Mouse (Mus musculus) right cerebral cortex, postnatal 25 days (tissue): ENCODE measurements around the gene Pla2g16.

ENCODE experiments used
- DNase-seq: peaks from one replicate; pipeline ENCODE4 v3.0.0; 2022

The Pla2g16 gene

GRCm38 (mm10) chr19:7566826-7567225 is 9.6 kb downstream of the Pla2g16 start:
- DNase-seq: peak; percentile 23

- DNase-seq: no peak
Measured at GRCm38 (mm10) chr19:7568364-7568763, 11.1 kb downstream of the Pla2g16 start.

GRCm38 (mm10) chr19:7569650-7570049 is 12.4 kb downstream of the Pla2g16 start:
- no peak for DNase-seq

GRCm38 (mm10) chr19:7576180-7576579 is 18.9 kb downstream of the Pla2g16 start:
- no peak for DNase-seq

GRCm38 (mm10) chr19:7577710-7578109 is 20.5 kb downstream of the Pla2g16 start:
- no peak for DNase-seq

- DNase-seq: no peak
Measured at GRCm38 (mm10) chr19:7581042-7581441, 23.8 kb downstream of the Pla2g16 start.

GRCm38 (mm10) chr19:7583101-7583500 is 25.8 kb downstream of the Pla2g16 start:
- no peak for DNase-seq

GRCm38 (mm10) chr19:7583599-7583998 is 26.3 kb downstream of the Pla2g16 start:
- no peak for DNase-seq

- no peak for DNase-seq
Measured at GRCm38 (mm10) chr19:7585279-7585678, 28.0 kb downstream of the Pla2g16 start.

- no peak for DNase-seq
Measured at GRCm38 (mm10) chr19:7585764-7586163, 28.5 kb downstream of the Pla2g16 start.

GRCm38 (mm10) chr19:7590795-7591194 is 33.5 kb downstream of the Pla2g16 start:
- DNase-seq: no peak

GRCm38 (mm10) chr19:7592018-7592417 is 34.8 kb downstream of the Pla2g16 start:
- no peak for DNase-seq

- DNase-seq: no peak
Measured at GRCm38 (mm10) chr19:7595534-7595933, 38.3 kb downstream of the Pla2g16 start.

GRCm38 (mm10) chr19:7598481-7598880 is 41.2 kb downstream of the Pla2g16 start:
- DNase-seq: no peak

- DNase-seq: no peak
Measured at GRCm38 (mm10) chr19:7601551-7601950, 44.3 kb downstream of the Pla2g16 start.

- no peak for DNase-seq
Measured at GRCm38 (mm10) chr19:7604107-7604506, 46.8 kb downstream of the Pla2g16 start.

- no peak for DNase-seq
Measured at GRCm38 (mm10) chr19:7605013-7605412, 47.8 kb downstream of the Pla2g16 start.

- DNase-seq: peak; percentile 35
Measured at GRCm38 (mm10) chr19:7605930-7606783, 48.9 kb downstream of the Pla2g16 start.

GRCm38 (mm10) chr19:7606801-7607689 is 49.8 kb downstream of the Pla2g16 start, which contains the start of gene Lgals12:
Gene Lgals12, minus strand, starts transcription at chr19:7607193.
- peak; percentile 51 for DNase-seq

GRCm38 (mm10) chr19:7607690-7608201 is 50.5 kb downstream of the Pla2g16 start:
- no peak for DNase-seq

GRCm38 (mm10) chr19:7611942-7612757 is 54.9 kb downstream of the Pla2g16 start, which contains the start of gene Hrasls5:
Gene Hrasls5, plus strand, starts transcription at chr19:7612541.
- peak; percentile 73 for DNase-seq

- DNase-seq: no peak
Measured at GRCm38 (mm10) chr19:7613151-7613550, 55.9 kb downstream of the Pla2g16 start.
